Mouse (Mus musculus) gastrocnemius, postnatal 10 days (tissue): ENCODE data around the gene Efna5. TPM values are rescaled to one million over a fixed set of nuclear protein-coding genes. Genes with fewer than 3 reads are reported as not detected.

Source experiments
- DNase-seq: peaks from one replicate; pipeline ENCODE4 v3.0.0; 2021; ENCODE audit warnings: mixed read lengths
- total RNA-seq, 2 experiments: library from RNA; stranded (reverse); gene quantifications; 2 replicates each; pipeline ENCODE4 v1.2.3; 2021

The Efna5 gene
- total RNA-seq, 2 experiments from 2014 or later, result 2.2 to 3.8 TPM

- no peak for DNase-seq
Measured at GRCm38 (mm10) chr17:62700791-62701602, 180.1 kb downstream of the Efna5 start.

DNA sequence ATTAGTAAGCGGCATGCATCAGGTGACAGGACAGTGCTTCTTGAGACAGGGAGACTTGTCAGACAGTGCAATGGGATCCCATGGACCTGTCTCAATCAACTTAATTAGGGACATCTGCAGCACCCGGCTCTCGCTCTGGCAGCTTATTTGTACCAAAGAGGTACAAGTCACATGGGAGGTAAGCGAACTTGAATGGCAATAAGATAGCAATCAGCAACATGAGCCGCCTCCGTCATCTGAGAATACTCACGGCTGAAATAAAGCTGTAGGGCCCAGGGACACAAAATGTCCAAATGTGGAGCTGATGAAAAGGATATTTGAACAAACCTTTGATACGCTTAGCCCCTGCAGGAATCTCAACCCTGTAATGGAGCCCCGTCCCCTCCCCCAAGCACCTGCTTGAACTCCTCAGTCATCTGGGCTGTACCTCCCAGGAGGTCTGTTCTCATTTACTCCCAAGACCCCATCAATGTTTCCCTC, 186.1 kb downstream of the Efna5 start:
- DNase-seq, result no peak

DNA sequence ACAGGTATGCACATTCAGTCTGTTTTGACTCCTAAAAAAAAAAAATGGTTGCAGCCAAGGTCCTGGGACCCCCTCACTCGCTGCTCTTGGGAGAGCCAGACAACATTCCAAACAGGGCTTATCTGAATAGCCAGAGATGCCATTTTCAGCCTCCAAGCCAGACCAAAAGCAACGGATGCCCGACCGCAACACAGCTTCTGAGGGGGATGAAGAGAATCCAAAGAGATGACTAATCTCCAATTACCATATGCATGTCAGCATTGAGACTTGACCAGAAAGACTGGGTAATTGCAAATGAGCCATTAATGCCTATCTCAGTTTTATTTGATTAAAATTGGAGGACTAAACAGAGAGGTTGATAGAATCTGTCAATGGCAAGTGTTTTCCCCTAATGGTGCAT, 188.9 kb downstream of the Efna5 start:
- DNase-seq, result no peak

DNA sequence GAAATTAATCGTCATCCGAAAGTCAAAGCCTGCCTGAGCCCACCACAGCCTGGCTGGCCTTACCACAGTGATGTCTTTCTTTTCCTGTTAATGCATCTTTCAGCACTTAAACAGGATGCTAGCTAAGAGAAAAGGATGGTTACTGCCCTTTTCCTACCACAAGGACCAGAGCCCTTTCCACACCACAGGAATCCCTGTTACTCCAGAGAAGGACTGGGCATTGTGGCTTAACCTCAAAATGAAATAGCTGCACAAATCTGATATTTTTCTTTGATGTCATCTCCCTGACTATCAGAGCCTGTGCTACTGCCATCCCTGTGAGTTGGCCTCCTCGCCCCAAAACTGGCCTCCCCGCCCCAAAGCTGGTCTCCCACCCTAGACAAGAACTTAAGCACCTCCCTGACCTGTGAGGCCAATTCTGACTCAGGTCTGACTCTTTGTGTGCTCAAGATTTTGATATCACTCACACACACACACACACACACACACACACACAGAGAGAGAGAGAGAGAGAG, 189.9 kb downstream of the Efna5 start:
- no peak for DNase-seq

DNA sequence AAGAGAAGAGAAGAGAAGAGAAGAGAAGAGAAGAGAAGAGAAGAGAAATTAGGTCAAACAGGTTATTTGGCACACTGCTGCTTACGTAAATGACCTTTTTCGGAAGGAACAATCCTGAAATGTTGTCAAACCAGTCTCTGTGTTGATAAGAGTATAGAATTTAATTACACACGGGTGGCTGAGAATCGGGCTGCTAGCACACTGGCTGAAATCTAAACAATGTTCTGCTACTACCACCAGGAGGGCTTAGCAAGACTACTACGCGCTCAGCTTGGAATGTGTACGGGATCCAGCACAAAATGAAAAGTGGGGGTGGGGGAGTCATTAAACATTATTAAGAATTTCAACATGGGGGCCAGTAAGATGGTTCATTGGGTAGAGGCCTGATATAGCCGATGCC, 190.9 kb downstream of the Efna5 start:
- no peak for DNase-seq

GRCm38 (mm10) chr17:62689646-62690045, 191.5 kb downstream of the Efna5 start:
- DNase-seq, result no peak

- no peak for DNase-seq
Measured at GRCm38 (mm10) chr17:62687369-62687768, 193.7 kb downstream of the Efna5 start.

- no peak for DNase-seq
Measured at GRCm38 (mm10) chr17:62685181-62685580, 195.9 kb downstream of the Efna5 start.

GRCm38 (mm10) chr17:62683142-62683541, 198.0 kb downstream of the Efna5 start:
- no peak for DNase-seq

DNA sequence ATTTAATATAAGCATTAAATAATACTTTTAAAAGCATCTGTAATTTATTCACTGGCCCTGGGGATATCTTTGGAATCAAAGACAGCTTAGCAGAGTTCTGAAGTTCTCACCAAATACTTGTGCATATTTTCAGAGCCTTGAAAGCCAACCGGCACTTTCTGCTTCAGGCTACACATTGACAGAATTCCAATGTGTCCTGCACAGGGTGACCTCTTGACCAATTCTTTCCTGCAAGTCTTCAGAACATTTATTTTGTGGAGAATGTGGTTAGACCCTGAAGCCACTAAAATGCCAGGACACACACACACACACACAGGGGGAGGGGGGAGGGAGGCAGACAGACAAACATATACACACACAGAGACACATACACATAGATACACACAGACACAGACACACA, 199.4 kb downstream of the Efna5 start:
- no peak for DNase-seq

- no peak for DNase-seq
Measured at GRCm38 (mm10) chr17:62680737-62681136, 200.4 kb downstream of the Efna5 start.

- no peak for DNase-seq
Measured at GRCm38 (mm10) chr17:62676832-62677231, 204.3 kb downstream of the Efna5 start.

DNA sequence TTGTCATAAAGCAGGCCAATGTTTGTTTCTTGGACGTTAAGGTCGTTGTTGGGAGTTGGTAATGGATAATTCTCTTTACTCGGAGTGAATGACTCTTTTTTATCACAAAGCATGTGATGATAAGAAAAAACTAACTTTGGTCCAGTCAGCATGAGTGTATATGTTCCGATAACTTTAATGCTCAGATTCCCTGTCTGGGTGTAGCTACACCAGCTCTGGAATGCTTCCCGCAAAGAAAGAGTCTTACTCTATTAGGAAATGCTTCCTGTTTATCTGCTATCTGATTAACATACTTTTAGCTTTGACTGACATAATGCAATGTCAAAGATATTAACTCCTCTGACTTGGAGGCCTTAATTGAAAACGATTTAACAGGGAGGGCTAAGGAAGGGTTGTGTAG, 204.7 kb downstream of the Efna5 start:
- DNase-seq, result no peak

DNA sequence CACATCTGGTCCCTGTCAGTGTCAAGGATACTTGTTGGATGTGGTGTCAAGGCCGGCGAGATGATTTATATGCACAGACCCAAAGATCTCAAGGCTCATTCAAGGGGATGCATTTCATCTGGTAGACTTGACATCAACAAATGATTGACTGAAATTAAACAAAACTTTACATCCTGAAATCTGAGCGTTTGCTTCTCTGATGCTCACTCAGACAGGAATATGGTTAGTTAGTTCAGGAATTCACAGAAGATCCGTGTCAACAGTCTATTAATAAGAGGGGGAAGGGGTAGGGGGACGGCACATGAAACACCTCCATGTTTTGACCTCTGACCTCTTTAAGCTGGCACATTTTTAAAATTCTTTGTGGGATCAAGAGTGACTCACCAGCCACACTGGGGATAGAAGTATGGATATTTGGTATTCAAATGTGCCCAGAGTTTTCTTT, 205.3 kb downstream of the Efna5 start:
- no peak for DNase-seq

DNA sequence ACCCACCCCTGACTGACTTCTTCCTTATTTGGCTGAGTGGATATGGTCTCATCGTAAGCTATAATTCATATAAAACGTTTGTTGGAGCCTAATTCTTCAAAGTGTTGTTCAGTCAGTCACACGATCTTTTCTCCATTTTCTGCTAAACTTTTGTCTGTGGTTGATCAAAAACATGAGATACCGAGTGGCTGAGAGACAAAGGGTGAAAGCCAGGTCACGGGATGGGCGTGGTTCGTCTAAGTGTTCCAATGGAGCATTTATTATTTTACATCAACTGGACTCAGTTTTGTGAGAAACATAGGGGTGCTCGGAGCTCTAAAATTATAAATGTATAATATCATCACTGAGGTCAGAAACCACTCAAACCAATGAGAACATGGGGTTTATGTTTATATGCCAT, 209.0 kb downstream of the Efna5 start:
- DNase-seq, result no peak

DNA sequence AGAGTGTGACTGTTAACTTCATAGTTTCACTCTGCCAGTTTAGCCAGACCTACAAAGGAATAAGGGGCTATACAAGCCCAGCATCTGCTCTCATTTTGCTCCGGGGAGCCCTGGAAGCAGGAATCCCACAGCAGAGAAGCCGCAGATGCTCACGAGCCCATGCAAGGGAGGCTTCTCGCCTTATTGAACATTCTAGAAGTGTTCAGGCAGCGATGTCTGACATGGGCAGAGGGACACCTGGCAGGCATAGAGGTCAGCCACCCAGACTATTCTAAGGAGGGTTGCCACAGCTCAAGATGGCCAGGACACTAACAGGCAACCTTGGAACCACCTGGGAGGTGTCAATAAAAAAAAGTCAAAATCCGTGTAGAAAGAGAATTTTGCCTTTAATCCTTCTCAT, 214.4 kb downstream of the Efna5 start:
- no peak for DNase-seq

GRCm38 (mm10) chr17:62665823-62666222, 215.3 kb downstream of the Efna5 start:
- no peak for DNase-seq

DNA sequence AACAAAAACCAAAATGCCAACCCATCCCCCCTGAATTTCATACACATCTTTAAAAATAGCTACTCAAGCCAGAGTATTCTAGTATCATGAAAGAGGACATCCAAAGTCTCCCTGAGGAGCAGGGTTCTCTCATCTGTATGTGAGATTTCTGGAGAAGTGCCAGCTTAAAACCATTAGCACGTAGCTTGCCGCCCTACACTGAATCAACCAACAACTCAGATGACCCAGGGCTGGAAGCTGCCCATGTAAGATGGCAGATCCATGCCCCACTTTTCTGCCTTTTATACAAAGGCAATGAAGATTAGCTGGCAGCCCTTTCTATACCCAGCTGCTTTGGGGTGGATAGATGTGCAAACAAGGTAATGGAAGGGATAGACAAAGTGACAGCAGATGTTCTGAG, 216.4 kb downstream of the Efna5 start:
- no peak for DNase-seq

GRCm38 (mm10) chr17:62661801-62662200, 219.3 kb downstream of the Efna5 start:
- DNase-seq, result no peak

GRCm38 (mm10) chr17:62659501-62660175, 221.5 kb downstream of the Efna5 start:
- no peak for DNase-seq

DNA sequence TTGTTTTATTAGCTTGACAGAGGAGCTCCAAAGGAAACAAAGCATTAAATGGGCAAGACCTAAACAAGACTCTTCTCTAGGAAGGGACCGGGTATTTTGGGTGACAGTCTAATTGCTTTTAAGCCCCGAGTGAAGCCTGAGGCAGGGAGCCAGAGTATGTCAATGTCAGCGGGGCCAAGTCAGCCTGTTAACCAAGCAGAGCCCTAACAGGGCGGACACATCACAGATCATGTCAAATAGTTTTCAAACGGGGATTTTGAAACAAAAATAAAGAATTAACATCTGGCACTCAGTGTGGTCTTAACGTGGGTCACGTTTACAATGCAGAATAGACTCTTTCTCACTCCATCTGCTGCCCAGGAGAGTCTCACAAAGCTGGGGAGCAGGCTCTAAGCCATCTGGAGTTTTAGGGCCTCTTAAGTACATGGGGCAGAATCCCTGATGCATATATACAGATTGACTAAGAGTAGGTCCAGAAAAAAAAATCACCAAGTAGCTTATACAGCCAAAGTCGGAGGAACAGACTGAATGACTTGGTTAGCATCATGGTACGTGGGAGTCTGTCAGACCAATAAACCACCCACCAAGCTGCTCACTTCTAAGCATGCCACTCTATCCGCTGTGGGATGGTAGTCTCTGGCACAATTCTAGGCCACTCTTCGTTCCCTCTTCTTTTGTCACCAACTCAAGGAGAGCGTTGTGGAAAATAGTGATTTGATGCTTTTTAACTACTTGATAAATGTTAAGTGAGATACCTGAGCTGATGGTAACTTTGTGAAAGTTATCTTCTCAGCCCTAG, 223.1 kb downstream of the Efna5 start:
- no peak for DNase-seq

GRCm38 (mm10) chr17:62657051-62657450, 224.1 kb downstream of the Efna5 start:
- no peak for DNase-seq

GRCm38 (mm10) chr17:62656591-62656990, 224.5 kb downstream of the Efna5 start:
- DNase-seq, result no peak
